Mouse (Mus musculus) heart, postnatal 0 days (tissue): ENCODE data around the gene Tmem198. TPM values are rescaled to one million over a fixed set of nuclear protein-coding genes. Genes with fewer than 3 reads are reported as not detected.

Source experiments
- ATAC-seq: fragments of 200-750 bp; cut with Nextera tagmentation; 2 replicates; pipeline ENCODE4 v1.8.0; 2017; ENCODE audit warnings: low read depth, moderate number of reproducible peaks, moderate library complexity; ENCODE audit not compliant: insufficient read depth
- DNase-seq: peaks from one replicate; pipeline ENCODE4 v3.0.0-alpha.2; 2016; ENCODE audit warnings: low spot score
- H3K27ac ChIP-seq: fragments of 300-500 bp; sonication (generic); 2 replicates; pipeline ENCODE4 v1.5.1; 2014; ENCODE audit warnings: low read depth, mild to moderate bottlenecking
- H3K27me3 ChIP-seq: fragments of 300-500 bp; sonication (generic); 2 replicates; pipeline ENCODE4 v1.6.1; 2014; ENCODE audit warnings: low read length, mixed read lengths; ENCODE audit not compliant: control insufficient read depth, insufficient read depth
- H3K36me3 ChIP-seq: fragments of 300-500 bp; sonication (generic); replicated peaks from 2 replicates; pipeline ENCODE4 v1.6.1; 2014; ENCODE audit warnings: low read length, mixed read lengths; ENCODE audit not compliant: control insufficient read depth, insufficient read depth
- H3K4me1 ChIP-seq: fragments of 300-500 bp; sonication (generic); 2 replicates; pipeline ENCODE4 v1.6.1; 2014; ENCODE audit warnings: antibody characterized with exemption; ENCODE audit not compliant: control insufficient read depth, insufficient read depth
- H3K4me2 ChIP-seq: fragments of 300-500 bp; sonication (generic); 2 replicates; pipeline ENCODE4 v1.6.1; 2014; ENCODE audit warnings: low read depth, mild to moderate bottlenecking, low read length, moderate library complexity
- H3K4me3 ChIP-seq: fragments of 300-500 bp; sonication (generic); 2 replicates; pipeline ENCODE4 v1.5.1; 2014; ENCODE audit warnings: low read depth, low read length
- H3K9ac ChIP-seq: fragments of 300-500 bp; sonication (generic); replicated peaks from 2 replicates; pipeline ENCODE4 v1.6.1; 2014; ENCODE audit warnings: low read depth, low read length, mixed read lengths
- H3K9me3 ChIP-seq: fragments of 300-500 bp; sonication (generic); replicated peaks from 2 replicates; pipeline ENCODE4 v1.6.1; 2016; ENCODE audit warnings: low read length; ENCODE audit not compliant: control insufficient read depth
- CTCF ChIP-seq: IDR thresholded peaks from 2 replicates; pipeline ENCODE4 v1.5.1; 2016; ENCODE audit warnings: antibody characterized with exemption, control low read depth, low read depth
- EP300 ChIP-seq: IDR thresholded peaks from 2 replicates; pipeline ENCODE4 v1.6.1; 2016; ENCODE audit warnings: antibody characterized with exemption, low read depth
- WGBS: fragments of 180-500 bp; shearing (Covaris S2); extraction: QIAGEN DNeasy Blood & Tissue Kit; methylation state at CpG from one replicate; pipeline ENCODE4 v1.1.7; 2014; 5-methylcytosine and 5-hydroxymethylcytosine counted together
- polyA plus RNA-seq: library from polyadenylated mRNA; unstranded; fragments of >200 nt; fragmentation: Nextera tagmentation; extraction: Ambion mirVana; gene quantifications from 2 replicates; pipeline ENCODE4 v1.2.1, GENCODE M21; 2015
- total RNA-seq: library from RNA; depleted of rRNA; stranded (reverse); fragments of >200 nt; gene quantifications from 2 replicates; pipeline ENCODE4 v1.2.3, GENCODE M21; 2014; ENCODE audit warnings: low replicate concordance; rRNA removed

Tmem198 gene
- total RNA-seq, result not detected in 2 replicates
- 0.61 and 0.81 TPM in 2 replicates for polyA plus RNA-seq

DNA sequence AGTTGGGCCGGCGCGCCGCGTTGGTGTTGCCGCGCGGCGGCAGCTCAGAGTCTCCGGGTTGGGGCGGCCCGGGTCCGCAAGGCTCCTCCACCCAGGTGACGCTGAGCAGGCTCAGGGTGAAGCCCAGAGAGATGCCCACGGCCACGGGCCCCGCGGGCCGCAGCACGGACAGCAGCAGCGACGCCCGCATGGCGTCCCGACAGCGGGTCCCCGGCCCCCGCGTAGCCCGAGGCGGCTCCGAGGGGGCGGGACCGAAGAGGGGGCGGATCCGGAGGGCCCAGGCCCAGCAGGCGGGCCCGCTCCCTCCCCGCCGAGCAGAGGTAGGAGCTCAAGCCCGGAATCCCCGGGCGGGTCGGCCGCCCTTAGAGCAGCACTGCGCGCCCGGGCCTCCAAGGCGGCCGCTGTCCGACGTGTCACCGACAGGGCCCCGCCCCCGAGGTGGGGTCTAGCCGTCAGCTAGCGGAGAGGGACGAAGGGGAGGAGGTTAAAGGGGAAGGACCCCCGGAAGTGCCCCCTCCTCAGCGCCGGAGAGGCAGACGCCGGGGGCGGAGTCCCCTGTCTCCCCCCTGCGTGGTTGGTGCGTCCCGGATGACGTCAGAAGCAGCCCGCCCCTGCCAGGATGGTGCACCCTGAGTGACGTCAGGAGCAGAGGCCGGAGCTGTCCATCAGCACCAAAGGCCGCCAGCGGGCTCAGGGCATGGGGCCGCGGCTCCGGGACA lies at the start of gene Tmem198, which contains the start of gene Chpf:
Gene Tmem198 (plus strand): TSS at position 617 of the 719 bp plus-strand sequence.
Gene Chpf (minus strand): TSS at position 392 of the 719 bp plus-strand sequence.
- Histone ChIP-seq H3K36me3 (peaks cover 18% of the 10 kb centered on the region), H3K9ac (peak within 1 kb of the TSS; percentile 67), H3K9me3 (no peaks in the 10 kb centered on the region), H3K4me3 (peak within 1 kb of the TSS; percentile 76), H3K4me1 (peaks cover 7% of the 10 kb centered on the region; the same call in 1 of the 2 replicates), H3K27me3 (peaks cover 59% of the 10 kb centered on the region), H3K27ac (peak within 1 kb of the TSS; percentile 85), H3K4me2 (peak within 1 kb of the TSS; percentile 93)
- WGBS, result under 1% methylated on average over 54 of the region's 76 CpGs
- ATAC-seq (peak; percentile 89), DNase-seq (peak; percentile 92)
- TF ChIP-seq CTCF (no peak), EP300 (peak; percentile 60; the same call in 1 of the 2 replicates)

DNA sequence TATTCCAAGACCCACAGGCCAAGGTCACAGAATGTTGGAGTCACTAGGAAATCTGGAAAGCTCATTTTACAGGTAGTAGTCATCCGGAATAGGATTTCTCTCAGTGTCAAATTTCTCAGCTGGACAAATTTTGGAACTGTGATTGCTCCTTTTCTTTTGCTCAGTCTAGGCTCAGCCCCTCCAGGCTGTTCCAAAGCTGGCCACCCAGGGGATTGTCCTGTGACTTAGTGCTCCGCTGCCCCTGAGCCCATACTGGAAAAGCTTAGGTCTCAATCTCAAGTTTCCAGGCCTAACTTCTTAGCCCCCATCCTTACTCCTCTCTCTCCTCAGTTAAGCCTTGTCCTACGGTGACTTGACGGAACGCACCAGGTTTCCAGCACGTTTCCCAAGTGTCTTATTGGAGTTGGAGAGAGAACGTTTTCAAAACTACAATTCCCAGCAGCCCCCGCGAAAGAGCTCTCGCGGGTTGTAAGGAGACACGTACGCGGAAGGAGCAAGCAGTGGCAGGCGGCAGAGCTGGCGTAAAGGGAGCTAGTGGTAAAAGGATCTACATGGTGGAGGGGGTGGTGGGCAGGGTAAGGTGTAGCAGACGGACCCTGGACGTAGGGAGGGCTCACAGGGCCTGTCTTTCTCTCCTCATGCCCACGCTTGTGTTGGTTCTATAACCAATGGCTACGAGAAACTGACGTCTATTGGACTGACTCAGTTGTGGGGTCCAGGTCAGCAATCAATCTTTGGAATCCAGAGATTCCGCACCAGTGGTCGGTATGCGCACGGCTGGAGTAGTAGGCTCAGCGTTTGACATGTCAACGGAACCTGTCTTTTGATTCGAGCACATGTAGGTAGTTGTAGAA lies 43.6 kb upstream of the Tmem198 start, which contains the start of gene Gmppa:
Gene Gmppa (plus strand): TSS at position 456 of the 854 bp plus-strand sequence.
- no peaks in the 10 kb centered on the region for H3K9me3 ChIP-seq
- peak within 1 kb of the TSS; percentile 65 for H3K27ac ChIP-seq
- peak within 1 kb of the TSS; percentile 66 for H3K4me3 ChIP-seq
- no peak for TF ChIP-seq EP300
- TF ChIP-seq CTCF, result no peak
- DNase-seq (peak; percentile 90), ATAC-seq (peak; percentile 82)
- H3K9ac ChIP-seq, result peak within 1 kb of the TSS; percentile 69
- no peaks in the 10 kb centered on the region for H3K27me3 ChIP-seq
- WGBS, result 6% methylated on average over 28 of the region's 28 CpGs
- 0 out of 2 replicates have a peak, but pooled peaks cover 8% of the 10 kb centered on the region for H3K4me1 ChIP-seq
- peak within 1 kb of the TSS; percentile 80 for H3K4me2 ChIP-seq
- H3K36me3 ChIP-seq, result peaks cover 13% of the 10 kb centered on the region

GRCm38 (mm10) chr1:75438782-75439181 lies 40.5 kb upstream of the Tmem198 start:
- Histone ChIP-seq H3K9ac (no peak overlapping the region), H3K4me1 (0 out of 2 replicates have a peak, but pooled peaks cover 8% of the 10 kb centered on the region), H3K27me3 (no peaks in the 10 kb centered on the region), H3K4me3 (no peak overlapping the region), H3K36me3 (peaks cover 8% of the 10 kb centered on the region; the same call in 1 of the 2 replicates), H3K4me2 (no peak overlapping the region), H3K27ac (no peak overlapping the region), H3K9me3 (no peaks in the 10 kb centered on the region)
- WGBS, result 82% methylated on average over 8 of the region's 9 CpGs
- ATAC-seq (no peak), DNase-seq (no peak)
- TF ChIP-seq CTCF (no peak), EP300 (no peak)

- TF ChIP-seq EP300, result no peak
- no peak for TF ChIP-seq CTCF
- H3K36me3 ChIP-seq, result peaks cover 8% of the 10 kb centered on the region; the same call in 1 of the 2 replicates
- H3K4me3 ChIP-seq, result no peak overlapping the region
- 94% methylated on average over 7 of the region's 7 CpGs for WGBS
- DNase-seq (no peak), ATAC-seq (no peak)
- H3K9me3 ChIP-seq, result no peaks in the 10 kb centered on the region
- no peak overlapping the region for H3K27ac ChIP-seq
- H3K4me1 ChIP-seq, result peaks cover 12% of the 10 kb centered on the region
- H3K27me3 ChIP-seq, result peaks cover 6% of the 10 kb centered on the region; the same call in 1 of the 2 replicates
- H3K4me2 ChIP-seq, result no peak overlapping the region
- no peak overlapping the region for H3K9ac ChIP-seq
Measured at GRCm38 (mm10) chr1:75440661-75441060, 38.7 kb upstream of the Tmem198 start.

DNA sequence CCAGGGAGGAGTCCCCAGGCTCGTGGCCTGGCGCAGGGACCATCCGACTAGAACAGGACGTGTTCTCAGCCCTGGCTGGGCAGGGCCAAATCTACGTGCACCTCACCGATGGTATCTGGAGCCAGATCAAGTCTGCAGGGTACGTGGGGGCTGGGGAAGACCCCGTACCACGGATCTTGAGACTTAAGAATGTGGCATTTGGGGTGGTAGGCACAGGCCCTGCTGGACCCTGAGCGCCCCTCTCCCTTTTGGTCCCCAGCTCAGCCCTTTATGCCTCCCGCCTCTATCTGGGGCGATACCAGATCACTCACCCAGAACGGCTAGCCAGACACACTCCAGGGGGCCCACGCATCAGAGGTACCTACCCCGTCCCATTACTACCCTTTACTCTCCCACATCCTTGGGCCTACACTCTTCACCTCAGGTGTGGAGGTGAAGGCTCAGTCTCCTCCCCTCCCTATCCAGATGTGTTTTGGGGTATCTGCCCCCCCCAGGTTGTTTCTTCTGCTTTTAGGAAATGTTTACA lies 37.8 kb upstream of the Tmem198 start:
- Histone ChIP-seq H3K27ac (no peak overlapping the region), H3K4me2 (no peak overlapping the region), H3K9ac (no peak overlapping the region), H3K9me3 (no peaks in the 10 kb centered on the region), H3K4me1 (peaks cover 11% of the 10 kb centered on the region), H3K27me3 (peaks cover 11% of the 10 kb centered on the region; the same call in 1 of the 2 replicates), H3K36me3 (peaks cover 8% of the 10 kb centered on the region; the same call in 1 of the 2 replicates), H3K4me3 (no peak overlapping the region)
- ATAC-seq, result no peak
- no peak for DNase-seq
- TF ChIP-seq CTCF (no peak), EP300 (no peak)
- 88% methylated on average over 15 of the region's 15 CpGs for WGBS
